Mouse (Mus musculus): ENCODE measurements around the gene Cd209a.
"Not testable (repeated sequence)": the region's sequence is repeated elsewhere in the genome, so short reads cannot be mapped to it uniquely, and the experiment has no call there.

Gene Cd209a

DNA sequence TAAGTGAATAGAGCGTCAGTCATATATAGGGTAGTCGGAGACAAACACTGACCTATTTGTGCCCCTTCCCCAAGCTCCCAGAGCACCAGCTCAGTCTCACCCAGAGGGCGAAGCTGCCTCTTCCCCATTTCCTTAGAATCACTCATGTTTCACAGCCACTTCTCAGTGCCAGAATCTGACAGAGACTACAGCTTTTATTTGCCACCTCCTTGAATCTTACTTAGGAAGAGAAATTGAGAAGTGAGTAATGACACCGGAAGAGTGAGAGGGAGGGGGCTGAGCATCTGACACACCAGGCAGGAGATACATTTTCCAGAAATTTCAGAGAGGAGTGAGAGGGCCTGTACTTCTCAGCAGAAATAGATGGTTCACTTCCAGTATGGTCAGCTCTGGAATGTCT lies at the start of gene Cd209a:
Gene Cd209a (minus strand): TSS at position 224 of the 400 bp plus-strand sequence.
- DNase-seq (ENCODE audit: low read depth, low spot score) = no peak

DNA sequence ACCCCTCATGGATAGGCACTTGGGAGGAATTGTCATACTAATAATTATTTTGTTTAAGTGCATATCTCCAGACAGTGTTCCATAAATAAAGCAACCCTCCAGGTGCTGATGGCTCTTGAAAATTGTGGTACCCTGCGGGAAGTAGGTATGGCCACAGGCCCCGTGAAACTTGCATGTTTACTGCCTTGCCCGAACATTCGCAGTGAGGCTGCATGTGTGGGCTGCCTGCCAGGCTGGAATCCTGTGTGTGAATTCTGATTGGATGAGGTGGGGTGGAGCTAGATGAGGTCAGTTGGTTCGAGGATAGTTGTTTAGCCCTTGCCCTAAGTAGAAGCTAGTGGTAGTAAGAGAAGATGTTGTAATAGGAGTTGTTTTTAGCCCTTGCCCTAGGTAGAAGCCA lies 19.9 kb upstream of the Cd209a start:
- DNase-seq (ENCODE audit: low read depth, low spot score) = not testable (repeated sequence)

DNA sequence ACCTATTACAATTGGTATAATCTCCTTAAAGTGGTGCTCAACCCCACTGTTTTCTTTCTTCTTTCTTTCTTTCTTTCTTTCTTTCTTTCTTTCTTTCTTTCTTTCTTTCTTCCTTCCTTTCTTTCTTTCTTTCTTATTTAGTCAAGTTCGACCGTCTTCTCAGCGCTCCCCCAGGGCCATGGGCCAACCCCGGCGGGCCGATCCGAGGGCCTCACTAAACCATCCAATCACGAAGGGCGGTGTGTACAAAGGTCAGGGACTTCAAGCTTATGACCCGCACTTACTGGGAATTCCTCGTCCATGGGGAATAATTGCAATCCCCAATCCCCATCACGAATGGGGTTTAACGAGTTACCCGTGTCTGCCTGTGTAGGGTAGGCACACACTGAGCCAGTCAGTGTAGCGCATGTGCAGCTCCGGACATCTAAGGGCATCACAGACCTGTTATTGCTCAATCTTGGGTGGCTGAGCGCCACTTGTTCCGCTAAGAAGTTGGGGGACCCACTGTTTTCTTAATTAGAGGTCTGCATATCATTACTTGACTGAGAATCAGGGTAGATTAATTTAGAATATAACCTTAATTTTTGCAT lies 5.6 kb upstream of the Cd209a start:
- DNase-seq (ENCODE audit: low read depth, low spot score) = peak; percentile 95

DNA sequence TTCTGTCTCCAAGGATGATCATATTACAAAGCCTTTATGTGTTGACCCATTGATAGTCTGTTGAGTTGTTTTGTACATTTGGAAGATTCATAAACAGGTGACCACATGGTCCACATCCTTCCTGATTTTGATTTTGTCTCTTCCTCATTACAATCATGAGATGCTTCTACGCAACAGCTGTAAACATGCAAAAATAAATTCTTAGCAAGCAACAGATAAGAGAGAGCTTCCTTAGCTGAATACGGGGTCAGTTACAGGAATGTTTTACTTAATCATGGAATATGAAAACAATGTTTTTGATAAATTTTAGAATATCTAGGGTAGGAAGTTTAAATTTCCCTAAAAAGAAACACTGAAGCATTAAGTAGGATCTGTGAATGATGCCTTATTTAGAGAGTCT lies 11.8 kb downstream of the Cd209a start:
- no peak for DNase-seq (ENCODE audit: low read depth, low spot score)

DNA sequence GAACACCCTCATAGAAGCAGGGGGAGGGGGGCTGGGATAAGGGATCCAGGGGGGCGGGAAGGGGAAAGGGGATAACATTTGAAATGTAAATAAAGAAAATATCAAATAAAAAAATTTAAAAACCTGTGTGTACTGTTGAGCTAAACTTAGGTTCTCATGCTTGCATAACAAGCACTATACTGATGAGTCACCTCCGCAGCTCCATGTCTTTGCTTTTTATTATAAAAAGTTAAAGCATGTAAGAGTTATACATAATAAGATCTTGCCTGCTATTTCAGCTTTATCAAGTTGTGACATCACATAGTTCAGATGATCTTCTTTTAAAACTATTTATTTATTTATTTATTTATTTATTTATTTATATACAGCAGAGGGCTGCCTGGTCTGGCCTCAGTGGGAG lies 13.2 kb downstream of the Cd209a start:
- no peak for DNase-seq (ENCODE audit: low read depth, low spot score)

DNA sequence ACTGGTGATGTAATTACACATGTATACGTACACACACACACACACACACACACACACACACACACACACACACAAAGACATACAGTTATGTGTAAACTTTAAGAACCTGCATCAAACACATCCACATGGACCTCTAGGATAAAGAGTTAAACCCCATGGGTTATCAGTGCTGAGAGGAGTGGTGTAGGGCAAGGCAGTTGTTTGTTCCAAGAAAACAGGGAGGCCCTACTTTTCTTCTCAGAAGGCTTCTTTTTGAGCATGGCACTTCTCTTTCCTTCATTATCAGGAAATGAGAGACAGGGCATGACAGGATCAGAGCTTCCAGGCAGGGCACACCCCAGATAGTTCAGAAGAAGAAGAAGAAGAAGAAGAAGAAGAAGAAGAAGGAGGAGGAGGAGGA lies 14.7 kb downstream of the Cd209a start:
- DNase-seq (ENCODE audit: low read depth, low spot score) = no peak

DNA sequence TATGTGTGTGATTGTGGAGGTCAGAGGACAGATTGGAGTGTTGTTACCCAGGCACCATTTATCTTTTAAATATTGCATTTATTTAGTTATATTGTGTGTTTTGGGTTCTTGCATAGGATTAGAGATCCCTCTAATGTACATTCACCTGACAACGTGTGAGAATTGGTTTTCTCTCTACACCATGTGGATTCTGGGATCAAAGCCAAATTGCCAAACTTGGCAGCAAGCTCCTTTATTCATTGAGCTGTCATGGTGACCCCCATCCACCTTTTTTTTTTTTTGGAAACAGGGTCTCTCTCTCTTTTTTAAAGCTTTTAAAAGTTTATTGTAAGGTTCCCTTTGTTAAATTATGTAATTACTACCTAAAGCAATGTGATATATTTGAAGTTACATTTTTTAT lies 27.7 kb downstream of the Cd209a start:
- DNase-seq (ENCODE audit: low read depth, low spot score) = no peak

DNA sequence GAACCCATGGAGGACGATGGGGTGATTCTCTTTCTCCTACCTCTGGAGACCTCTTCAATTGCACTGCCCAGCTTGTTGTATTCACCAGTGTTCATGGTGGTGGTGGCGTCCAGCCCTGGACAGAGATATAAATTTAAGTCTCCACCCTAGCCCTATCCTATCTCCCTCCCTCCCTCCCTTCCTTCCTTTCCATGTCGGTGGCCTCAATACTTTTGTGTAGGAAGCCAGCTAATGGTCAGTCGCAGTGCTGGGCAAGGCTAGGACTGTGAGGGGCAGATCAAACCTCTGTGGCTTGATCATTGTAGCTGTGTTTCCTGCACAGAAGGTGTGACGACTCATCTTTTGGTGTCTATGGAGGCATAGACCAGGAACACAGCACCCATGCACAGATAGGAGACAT lies 28.2 kb downstream of the Cd209a start, which contains the start of gene Clec4g:
Gene Clec4g (minus strand): TSS at position 101 of the 400 bp plus-strand sequence.
- DNase-seq (ENCODE audit: low read depth, low spot score) = no peak

DNA sequence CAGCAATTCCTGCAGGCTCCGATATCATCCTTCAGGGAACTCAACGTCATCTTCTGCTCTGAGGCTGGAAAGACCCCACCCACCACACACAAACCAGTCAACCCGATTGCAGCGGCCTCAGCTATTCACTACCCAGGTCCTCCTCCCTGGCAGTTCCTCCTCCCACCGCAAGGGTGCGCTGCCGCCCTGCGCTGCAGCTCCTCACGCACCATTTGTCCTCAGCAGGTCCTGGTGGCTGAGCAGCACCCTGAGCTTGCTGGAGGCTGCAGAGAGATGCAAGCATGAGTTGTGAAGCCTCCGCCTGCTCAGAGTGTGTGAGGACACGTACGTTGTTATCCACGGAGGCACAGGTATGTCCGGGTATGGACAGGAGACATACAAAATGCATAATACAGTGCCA lies 30.2 kb downstream of the Cd209a start:
- DNase-seq (ENCODE audit: low read depth, low spot score) = peak; percentile 77

DNA sequence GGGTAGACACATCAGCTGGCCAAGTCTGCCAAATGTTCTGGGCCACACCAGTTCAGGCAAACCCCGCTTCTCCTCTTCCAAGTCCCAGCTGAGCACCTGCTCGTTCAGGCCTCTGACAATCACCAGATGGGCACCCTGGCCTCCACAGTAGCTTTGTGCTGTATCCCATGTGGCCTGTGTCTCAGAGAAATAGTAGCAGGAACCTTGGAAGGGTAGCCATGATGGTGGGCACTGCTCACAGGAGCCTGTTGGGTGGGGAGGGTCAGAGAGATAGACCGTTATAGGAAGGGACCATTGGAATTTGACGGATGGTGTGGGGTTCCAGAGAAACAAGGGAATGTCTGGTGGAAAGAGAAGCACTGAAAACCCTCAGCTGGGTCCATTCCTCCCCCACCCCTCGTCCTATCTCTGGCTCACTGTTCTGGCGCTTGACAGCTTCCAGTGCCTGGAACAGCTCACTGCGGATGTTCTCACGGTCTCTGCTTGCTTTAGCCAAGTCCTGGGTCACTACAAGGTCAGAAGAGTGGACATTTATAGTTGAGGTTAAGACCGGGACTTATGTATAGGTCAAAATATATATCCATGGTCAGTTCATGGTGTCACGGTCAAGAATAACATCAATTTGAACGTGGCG lies 31.3 kb downstream of the Cd209a start:
- DNase-seq (ENCODE audit: low read depth, low spot score) = no peak

DNA sequence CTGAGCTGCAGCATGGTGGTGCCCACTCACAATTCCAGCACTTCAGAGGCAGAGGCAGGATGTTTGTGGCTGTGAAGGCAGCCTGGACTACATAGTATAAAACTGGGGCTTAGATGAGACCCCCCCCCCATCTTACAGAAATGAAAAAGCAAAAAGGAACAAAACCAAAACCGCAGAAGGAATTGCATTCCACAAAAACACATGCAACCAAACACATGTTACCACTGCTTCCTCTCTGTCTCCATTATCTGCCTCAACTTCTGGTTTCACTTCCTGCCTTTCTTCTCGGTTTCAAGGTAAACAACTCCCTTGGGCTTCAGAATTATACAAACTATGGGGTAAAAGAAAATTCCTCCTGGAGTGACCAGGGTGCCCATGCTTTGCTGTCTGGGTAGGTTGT lies 37.1 kb downstream of the Cd209a start:
- no peak for DNase-seq (ENCODE audit: low read depth, low spot score)

DNA sequence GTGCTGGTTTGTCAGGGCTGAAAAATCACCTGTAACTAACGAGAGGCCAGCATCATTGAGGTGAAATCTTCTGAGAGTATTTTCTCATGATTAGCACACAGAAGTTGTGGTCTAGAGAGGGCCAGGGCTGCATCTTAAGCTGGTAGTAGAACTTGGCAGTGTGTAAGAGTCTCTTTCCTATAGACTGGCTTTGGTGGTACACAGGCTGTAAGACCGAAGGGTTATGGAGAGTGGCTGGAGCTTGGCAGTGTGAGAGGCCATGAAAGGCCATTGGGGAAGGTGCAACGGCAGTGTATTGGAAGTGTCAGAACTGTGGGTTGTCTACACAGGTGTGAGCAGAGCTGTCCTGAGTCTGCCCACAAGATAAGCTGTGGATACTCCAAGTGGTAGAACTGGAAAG lies 38.5 kb downstream of the Cd209a start:
- no peak for DNase-seq (ENCODE audit: low read depth, low spot score)

DNA sequence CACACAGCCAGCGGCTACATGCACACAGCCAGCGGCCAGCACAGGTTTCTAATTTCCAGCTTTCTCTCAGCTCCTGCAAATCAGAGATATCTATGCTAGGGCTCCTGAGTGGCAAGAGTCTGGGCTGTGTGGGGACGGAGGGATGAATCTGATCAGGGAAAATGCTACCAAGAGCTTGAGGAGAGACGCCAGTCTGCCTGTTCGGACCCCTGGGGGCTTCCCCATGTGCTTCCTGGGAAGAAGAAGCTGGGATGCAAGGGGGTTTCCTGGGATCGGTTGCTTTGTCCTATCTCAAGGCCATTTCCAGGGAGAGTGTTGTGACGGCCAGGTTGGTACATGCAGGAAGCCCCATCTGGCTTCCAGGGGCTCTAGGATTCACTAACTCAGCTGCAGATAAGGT lies 41.2 kb downstream of the Cd209a start:
- DNase-seq (ENCODE audit: low read depth, low spot score) = no peak

DNA sequence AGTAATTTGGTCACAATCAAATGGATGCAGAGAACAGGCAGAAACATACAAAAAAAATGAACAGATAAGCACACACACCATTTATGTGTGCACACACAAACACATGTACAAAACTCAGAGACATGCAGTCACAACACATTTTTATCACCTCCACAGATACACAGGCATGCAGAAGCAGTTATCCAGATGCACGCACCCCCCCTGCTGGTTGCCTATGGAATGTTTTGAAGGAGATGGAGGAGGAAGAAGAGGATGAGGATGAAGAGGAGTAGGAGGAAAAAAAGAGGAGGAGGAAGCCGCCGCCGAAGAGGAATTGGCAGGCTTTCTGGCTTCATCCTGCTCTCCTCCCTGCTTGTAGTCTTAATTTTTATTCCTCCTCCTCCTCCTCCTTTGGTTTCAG lies 43.1 kb downstream of the Cd209a start:
- no peak for DNase-seq (ENCODE audit: low read depth, low spot score)

DNA sequence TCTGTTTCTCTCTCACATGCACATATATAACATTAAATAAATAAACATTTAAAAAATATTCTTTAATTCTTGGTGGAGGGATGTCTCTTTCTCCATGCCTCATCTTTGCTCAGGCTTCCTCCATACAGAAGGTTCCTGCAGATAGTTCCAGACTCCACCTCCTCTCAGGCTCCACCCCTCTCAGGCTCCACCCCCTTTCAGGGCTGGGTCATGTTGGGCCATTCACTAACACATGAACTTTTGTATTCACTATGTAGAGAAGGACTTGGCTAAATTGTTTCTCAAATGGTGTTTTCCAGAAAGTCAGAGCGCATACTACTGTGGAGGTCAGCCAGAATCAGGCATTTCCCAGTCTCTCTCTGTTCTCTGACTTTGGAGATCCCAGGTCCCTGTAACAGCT lies 47.3 kb downstream of the Cd209a start:
- DNase-seq (ENCODE audit: low read depth, low spot score) = no peak

DNA sequence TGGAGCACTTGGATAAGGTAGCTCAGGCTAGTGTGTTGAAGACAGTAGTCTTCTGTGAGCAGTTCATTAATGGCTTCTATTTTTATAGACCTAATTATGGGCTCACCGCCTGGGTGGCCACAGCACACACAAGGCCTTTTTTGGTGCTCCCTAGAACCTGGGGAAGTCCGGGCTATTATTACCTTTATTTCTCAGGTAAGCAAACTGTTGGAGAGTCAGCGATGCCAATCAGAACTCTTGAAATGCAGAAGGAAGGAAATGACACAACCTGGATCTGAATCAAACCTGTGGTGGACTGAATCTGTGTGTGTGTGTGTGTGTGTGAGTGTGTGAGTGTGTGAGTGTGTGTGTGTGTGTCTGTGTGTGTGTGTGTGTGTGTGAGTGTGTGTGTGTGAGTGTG lies 54.7 kb downstream of the Cd209a start, which contains the start of gene Fcer2a:
Gene Fcer2a (minus strand): TSS at position 55 of the 400 bp plus-strand sequence.
- DNase-seq (ENCODE audit: low read depth, low spot score) = no peak

Measured in R1 (cell line).